Mouse (Mus musculus) liver, adult 10 weeks (tissue): ENCODE data around the gene Cldn34c4. TPM values are rescaled to one million over a fixed set of nuclear protein-coding genes. Genes with fewer than 3 reads are reported as not detected.

Experiments
- polyA plus RNA-seq: library from polyadenylated mRNA; stranded (reverse); fragments of 350-450 nt; fragmentation: Illumina TruSeq; extraction: RNeasy Lipid Tissue Mini Kit (QIAGEN cat#74804); gene quantifications from one replicate; pipeline ENCODE4 v1.2.3, GENCODE M21; 2014; ENCODE audit warnings: low read depth, low replicate concordance

Cldn34c4 gene
- polyA plus RNA-seq, result not detected

DNA sequence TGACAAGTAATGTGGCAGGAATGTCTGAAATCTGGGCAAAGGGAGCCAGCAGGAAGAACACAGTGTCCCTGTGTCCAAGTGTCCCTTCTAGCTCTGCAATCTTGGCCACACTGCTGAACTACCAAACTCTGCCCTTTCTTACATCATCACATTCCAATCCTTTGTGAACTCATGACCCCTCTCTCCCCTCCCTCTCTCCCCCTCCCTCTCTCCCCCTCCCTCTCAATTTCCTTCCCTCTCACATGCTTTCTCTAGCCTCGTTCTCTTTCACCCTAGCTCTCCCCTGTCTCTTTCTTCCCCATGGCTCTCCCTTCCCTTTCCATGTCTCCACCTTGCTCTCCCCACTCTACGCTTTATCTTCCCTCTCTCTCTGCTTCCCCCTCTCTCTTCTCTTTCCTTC lies at the start of gene Cldn34c4:
Gene Cldn34c4, minus strand, starts transcription at position 101 of the 400 bp plus-strand sequence.

